Mouse (Mus musculus) limb, embryonic 14.5 days (tissue): ENCODE measurements around the gene Ptprg. TPM values are rescaled to one million over a fixed set of nuclear protein-coding genes. Genes with fewer than 3 reads are reported as not detected.
A peak's percentile ranks its signal among the peaks of the same experiment; 100 is the strongest.

Experiments used
- ATAC-seq: fragments of 200-750 bp; cut with Nextera tagmentation; 2 replicates; pipeline ENCODE4 v1.8.0; 2017; ENCODE audit warnings: low read depth, moderate number of reproducible peaks, moderate TSS enrichment; ENCODE audit not compliant: low FRiP score
- DNase-seq: peaks from one replicate; pipeline ENCODE4 v3.0.0-alpha.2; 2015; ENCODE audit warnings: low spot score
- H3K27ac ChIP-seq: fragments of 300-500 bp; sonication (generic); replicated peaks from 2 replicates; pipeline ENCODE4 v1.5.1; 2014; ENCODE audit warnings: low read depth, mild to moderate bottlenecking, low read length, moderate library complexity, mixed read lengths
- H3K27me3 ChIP-seq: fragments of 300-500 bp; sonication (generic); 2 replicates; pipeline ENCODE4 v1.6.1; 2014; ENCODE audit warnings: low read length, mixed read lengths; ENCODE audit not compliant: control insufficient read depth, insufficient read depth
- H3K36me3 ChIP-seq: fragments of 300-500 bp; sonication (generic); 2 replicates; pipeline ENCODE4 v1.6.1; 2014; ENCODE audit warnings: mild to moderate bottlenecking, low read length, moderate library complexity, mixed read lengths; ENCODE audit not compliant: control insufficient read depth, insufficient read depth
- H3K4me1 ChIP-seq: fragments of 300-500 bp; sonication (generic); 2 replicates; pipeline ENCODE4 v1.6.1; 2014; ENCODE audit warnings: antibody characterized with exemption, low read length, mixed read lengths; ENCODE audit not compliant: control insufficient read depth, insufficient read depth
- H3K4me2 ChIP-seq: fragments of 300-500 bp; sonication (generic); replicated peaks from 2 replicates; pipeline ENCODE4 v1.6.1; 2014; ENCODE audit warnings: low read depth, mild to moderate bottlenecking, low read length, moderate library complexity; ENCODE audit not compliant: severe bottlenecking
- H3K4me3 ChIP-seq: fragments of 300-500 bp; sonication (generic); replicated peaks from 2 replicates; pipeline ENCODE4 v1.5.1; 2014; ENCODE audit warnings: low read length
- H3K9ac ChIP-seq: fragments of 300-500 bp; sonication (generic); 2 replicates; pipeline ENCODE4 v1.6.1; 2014; ENCODE audit warnings: mild to moderate bottlenecking, low read depth, low read length, moderate library complexity; ENCODE audit not compliant: severe bottlenecking
- H3K9me3 ChIP-seq: fragments of 300-500 bp; sonication (generic); 2 replicates; pipeline ENCODE4 v1.6.1; 2016; ENCODE audit warnings: low read length; ENCODE audit not compliant: control insufficient read depth
- POLR2A ChIP-seq: fragments of 200-500 bp; IDR thresholded peaks from 2 replicates; pipeline ENCODE4 v1.8.0; 2012; ENCODE audit warnings: inconsistent platforms, mild to moderate bottlenecking, moderate library complexity, borderline replicate concordance; ENCODE audit not compliant: insufficient read depth, insufficient read length; ENCODE audit errors: extremely low read depth
- WGBS: fragments of 180-500 bp; shearing (Covaris S2); extraction: QIAGEN DNeasy Blood & Tissue Kit; methylation state at CpG from one replicate; pipeline ENCODE4 v1.1.7; 2014; 5-methylcytosine and 5-hydroxymethylcytosine counted together
- polyA plus RNA-seq, 2 experiments: library from polyadenylated mRNA; depleted of rRNA in 1 of 2; stranded (reverse) in 1 of 2; unstranded in 1 of 2; fragments of >200 nt; fragmentation: Nextera tagmentation in 1 of 2; extraction: Ambion mirVana in 1 of 2; gene quantifications; 2 replicates each; pipeline versions ENCODE4 v1.2.1 to v1.2.3; 2012 to 2014

Ptprg gene
- polyA plus RNA-seq, 2 experiments = 25.5 to 28.6 TPM

DNA sequence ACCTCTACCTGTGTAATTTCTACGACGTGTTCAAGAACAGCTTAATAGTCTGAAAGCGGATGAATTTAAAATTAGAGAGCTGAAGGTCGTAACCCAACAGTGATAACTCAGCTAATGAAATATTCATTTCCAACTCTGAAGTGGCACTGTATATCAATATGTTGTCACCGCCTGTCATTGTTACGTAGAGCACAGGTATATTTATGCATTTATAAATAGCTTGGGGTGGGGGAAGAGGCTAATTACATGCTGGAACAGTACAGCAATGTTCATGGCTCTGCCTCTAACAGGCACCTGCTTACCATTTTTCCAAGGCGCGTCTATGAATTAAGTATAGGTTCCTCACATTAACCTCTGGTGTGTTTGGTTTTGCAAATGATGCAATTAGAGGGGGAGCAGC, 199.3 kb downstream of the Ptprg start:
- ATAC-seq (no peak; the same call in 1 of the 2 replicates), DNase-seq (no peak)
- Histone ChIP-seq H3K4me2 (no peak overlapping the region), H3K4me3 (no peak overlapping the region), H3K9ac (no peak overlapping the region), H3K27me3 (no peaks in the 10 kb centered on the region), H3K36me3 (no peaks in the 10 kb centered on the region), H3K27ac (no peak overlapping the region), H3K4me1 (no peaks in the 10 kb centered on the region), H3K9me3 (no peaks in the 10 kb centered on the region)
- no peak for TF ChIP-seq POLR2A
- WGBS = 68% methylated on average over 8 of the region's 8 CpGs

DNA sequence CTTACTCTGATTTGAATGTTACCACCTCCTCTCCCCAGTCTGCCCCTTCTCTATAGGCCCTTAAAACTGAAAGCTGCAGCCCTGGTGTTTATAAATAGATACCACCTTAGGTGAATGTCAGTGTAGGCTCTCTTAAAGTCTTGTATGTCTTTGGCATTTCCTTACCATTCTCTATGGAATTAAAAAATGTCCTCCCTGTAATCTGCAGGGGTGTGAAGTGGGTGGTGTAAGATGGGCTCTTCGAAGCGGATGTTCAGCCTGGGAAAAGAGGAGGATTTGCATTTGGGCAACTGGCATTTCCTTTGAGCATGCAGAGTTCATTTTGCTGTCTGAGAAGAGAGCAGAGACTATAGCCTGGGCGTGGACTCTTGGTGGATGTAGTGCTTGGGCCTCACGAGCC, 201.3 kb downstream of the Ptprg start:
- ATAC-seq = no peak
- Histone ChIP-seq H3K36me3 (no peaks in the 10 kb centered on the region), H3K4me3 (no peak overlapping the region), H3K4me2 (no peak overlapping the region), H3K27me3 (no peaks in the 10 kb centered on the region), H3K9ac (no peak overlapping the region), H3K9me3 (no peaks in the 10 kb centered on the region), H3K4me1 (no peaks in the 10 kb centered on the region), H3K27ac (no peak overlapping the region)
- no peak for DNase-seq
- TF ChIP-seq POLR2A = no peak
- 80% methylated on average over 4 of the region's 4 CpGs for WGBS

- H3K27me3 ChIP-seq = no peaks in the 10 kb centered on the region
- no peak overlapping the region for H3K4me3 ChIP-seq
- WGBS = 82% methylated on average over 6 of the region's 6 CpGs
- ATAC-seq = no peak
- no peak overlapping the region for H3K9ac ChIP-seq
- peaks cover 7% of the 10 kb centered on the region for H3K4me1 ChIP-seq
- H3K4me2 ChIP-seq = no peak overlapping the region
- DNase-seq = no peak
- TF ChIP-seq POLR2A = no peak
- H3K9me3 ChIP-seq = no peaks in the 10 kb centered on the region
- H3K36me3 ChIP-seq = no peaks in the 10 kb centered on the region
- H3K27ac ChIP-seq = no peak overlapping the region
Measured at GRCm38 (mm10) chr14:11758185-11758584, 204.9 kb downstream of the Ptprg start.

DNA sequence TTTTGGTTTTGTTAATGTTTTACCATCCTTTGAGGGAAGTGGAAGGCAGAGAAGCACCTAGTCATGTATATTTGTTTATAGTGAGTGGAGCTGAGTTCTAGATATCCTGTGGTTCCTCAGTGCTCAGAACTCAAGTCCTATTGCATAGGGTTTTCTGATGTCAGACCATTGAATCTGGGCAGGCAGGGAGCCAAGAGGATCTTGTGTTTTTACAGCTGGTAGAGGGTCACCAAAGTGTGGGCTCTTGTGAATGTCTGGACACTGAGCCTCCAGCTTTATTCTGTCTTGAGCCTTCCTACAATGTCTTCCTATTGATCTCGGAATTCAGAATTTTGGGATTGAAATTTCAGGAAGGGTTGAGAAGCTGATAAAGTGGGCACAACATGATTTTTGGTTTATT, 206.0 kb downstream of the Ptprg start:
- DNase-seq = no peak
- no peaks in the 10 kb centered on the region for H3K36me3 ChIP-seq
- no peak overlapping the region for H3K4me3 ChIP-seq
- no peak for ATAC-seq
- TF ChIP-seq POLR2A = no peak
- H3K9ac ChIP-seq = no peak overlapping the region
- H3K4me1 ChIP-seq = peaks cover 13% of the 10 kb centered on the region
- no peaks in the 10 kb centered on the region for H3K27me3 ChIP-seq
- no peak overlapping the region for H3K27ac ChIP-seq
- no peak overlapping the region for H3K4me2 ChIP-seq
- no peaks in the 10 kb centered on the region for H3K9me3 ChIP-seq
- WGBS = 73% methylated on average over 1 of the region's 1 CpGs

DNA sequence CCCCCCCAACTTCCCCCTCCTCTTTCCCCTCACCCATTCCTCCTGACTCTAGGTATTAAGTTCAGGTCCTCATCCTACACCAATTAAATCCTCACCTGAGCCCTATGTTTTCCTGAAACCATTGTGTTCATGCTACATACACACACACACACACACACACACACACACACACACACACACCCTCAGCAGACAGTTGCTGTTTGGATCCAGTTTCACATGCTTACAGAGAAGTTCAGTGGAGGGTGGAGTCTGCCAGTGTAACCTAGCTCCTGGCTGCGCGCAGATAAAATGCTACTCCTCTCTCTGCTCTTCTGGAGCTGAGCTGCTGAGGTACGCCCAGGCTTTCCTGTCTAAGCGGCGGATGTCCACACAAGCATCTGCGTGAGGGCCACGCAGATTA, 209.7 kb downstream of the Ptprg start:
- Histone ChIP-seq H3K4me1 (peaks cover 25% of the 10 kb centered on the region), H3K27me3 (no peaks in the 10 kb centered on the region), H3K9ac (no peak overlapping the region), H3K27ac (no peak overlapping the region), H3K36me3 (no peaks in the 10 kb centered on the region), H3K4me3 (no peak overlapping the region), H3K9me3 (no peaks in the 10 kb centered on the region), H3K4me2 (no peak overlapping the region)
- DNase-seq (peak; percentile 27), ATAC-seq (no peak)
- 63% methylated on average over 7 of the region's 7 CpGs for WGBS
- TF ChIP-seq POLR2A = no peak

GRCm38 (mm10) chr14:11772736-11773135, 219.4 kb downstream of the Ptprg start:
- no peak for DNase-seq
- no peaks in the 10 kb centered on the region for H3K9me3 ChIP-seq
- 55% methylated on average over 5 of the region's 5 CpGs for WGBS
- no peak for ATAC-seq
- no peak overlapping the region for H3K4me2 ChIP-seq
- no peaks in the 10 kb centered on the region for H3K36me3 ChIP-seq
- H3K4me1 ChIP-seq = peaks cover 27% of the 10 kb centered on the region
- no peak overlapping the region for H3K9ac ChIP-seq
- no peak for TF ChIP-seq POLR2A
- H3K27me3 ChIP-seq = no peaks in the 10 kb centered on the region
- H3K27ac ChIP-seq = no peak overlapping the region
- H3K4me3 ChIP-seq = no peak overlapping the region
